Mouse (Mus musculus) lung, postnatal 0 days (tissue): ENCODE measurements at regions not wholly inside any gene's neighbourhood (a gene's known extent, or its start where the extent isn't known, plus 50 kb on each side); places are given as distances from the start of the nearest gene placed in this dataset.

ENCODE experiments used
- CTCF ChIP-seq: IDR thresholded peaks from 2 replicates; pipeline ENCODE4 v1.5.1; 2016; ENCODE audit warnings: antibody characterized with exemption, mild to moderate bottlenecking
- EP300 ChIP-seq: IDR thresholded peaks from 2 replicates; pipeline ENCODE4 v1.6.1; 2016; ENCODE audit warnings: antibody characterized with exemption, mild to moderate bottlenecking, control low read depth

DNA sequence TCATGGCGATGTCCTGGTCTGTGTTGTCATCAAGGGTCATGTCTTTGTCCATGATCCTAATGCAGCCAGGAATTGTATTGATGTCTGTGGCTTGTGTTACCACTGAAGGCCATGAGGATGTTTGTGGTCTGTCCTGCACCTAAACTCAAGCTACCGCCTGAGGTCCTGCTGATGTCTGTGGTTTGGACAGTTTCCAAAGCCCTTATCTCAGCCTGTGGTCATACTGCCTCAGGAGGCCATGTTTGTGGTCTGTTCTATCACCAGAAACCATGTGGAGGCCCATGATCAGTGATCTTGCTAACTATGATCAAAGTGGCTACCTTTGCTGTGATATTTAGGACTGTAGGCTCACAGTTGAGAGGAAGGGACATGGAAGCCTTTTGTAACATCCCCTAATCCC, 187.8 kb upstream of the Mad2l1 start:
- no peak for TF ChIP-seq CTCF
- TF ChIP-seq EP300: no peak
